Mouse (Mus musculus) retina, postnatal 7 days (tissue): Measurements from ENCODE around the gene Fer.
A peak's percentile ranks its signal among the peaks of the same experiment; 100 is the strongest.

Experiments
- DNase-seq: peaks from one replicate; pipeline ENCODE4 v3.0.0-alpha.2; 2012; ENCODE audit warnings: low read depth, low spot score

Fer gene

GRCm38 (mm10) chr17:63978794-63979571, 116.1 kb downstream of the Fer start:
- DNase-seq: no peak

GRCm38 (mm10) chr17:63980167-63980566, 117.3 kb downstream of the Fer start:
- DNase-seq: no peak

GRCm38 (mm10) chr17:63988710-63989109, 125.8 kb downstream of the Fer start:
- DNase-seq: no peak

- no peak for DNase-seq
These were observed 128.3 kb downstream of the Fer start for GRCm38 (mm10) chr17:63991160-63991559.

- no peak for DNase-seq
These were observed 133.1 kb downstream of the Fer start for GRCm38 (mm10) chr17:63995921-63996320.

- no peak for DNase-seq
These were observed 134.8 kb downstream of the Fer start for GRCm38 (mm10) chr17:63997643-63998042.

GRCm38 (mm10) chr17:64003444-64003843, 140.6 kb downstream of the Fer start:
- no peak for DNase-seq

- DNase-seq: no peak
These were observed 142.8 kb downstream of the Fer start for GRCm38 (mm10) chr17:64005575-64006249.

- no peak for DNase-seq
These were observed 153.7 kb downstream of the Fer start for GRCm38 (mm10) chr17:64016606-64017005.

GRCm38 (mm10) chr17:64018240-64018639, 155.4 kb downstream of the Fer start:
- no peak for DNase-seq

GRCm38 (mm10) chr17:64018870-64019269, 156.0 kb downstream of the Fer start:
- DNase-seq: no peak

GRCm38 (mm10) chr17:64019646-64020045, 156.8 kb downstream of the Fer start:
- DNase-seq: peak; percentile 13

GRCm38 (mm10) chr17:64026485-64026884, 163.6 kb downstream of the Fer start:
- DNase-seq: no peak

- no peak for DNase-seq
These were observed 178.9 kb downstream of the Fer start for GRCm38 (mm10) chr17:64041771-64042170.

- no peak for DNase-seq
These were observed 182.5 kb downstream of the Fer start for GRCm38 (mm10) chr17:64045326-64045725.

GRCm38 (mm10) chr17:64046557-64046956, 183.7 kb downstream of the Fer start:
- DNase-seq: no peak

- no peak for DNase-seq
These were observed 188.0 kb downstream of the Fer start for GRCm38 (mm10) chr17:64050911-64051310.

GRCm38 (mm10) chr17:64053636-64054035, 190.8 kb downstream of the Fer start:
- DNase-seq: no peak

- DNase-seq: no peak
These were observed 197.7 kb downstream of the Fer start for GRCm38 (mm10) chr17:64060529-64060928.

- no peak for DNase-seq
These were observed 202.4 kb downstream of the Fer start for GRCm38 (mm10) chr17:64065243-64065642.

GRCm38 (mm10) chr17:64077392-64077791, 214.5 kb downstream of the Fer start:
- DNase-seq: no peak

- no peak for DNase-seq
These were observed 221.9 kb downstream of the Fer start for GRCm38 (mm10) chr17:64084751-64085150.

- DNase-seq: no peak
These were observed 222.6 kb downstream of the Fer start for GRCm38 (mm10) chr17:64085493-64085892.
